Mouse (Mus musculus): ENCODE results near the gene Recql5. TPM values are rescaled to one million over a fixed set of nuclear protein-coding genes. Genes with fewer than 3 reads are reported as not detected.

The Recql5 gene
- total and polyA plus RNA-seq, 2 experiments from 2014 or later = 7.9 to 14.3 TPM

DNA sequence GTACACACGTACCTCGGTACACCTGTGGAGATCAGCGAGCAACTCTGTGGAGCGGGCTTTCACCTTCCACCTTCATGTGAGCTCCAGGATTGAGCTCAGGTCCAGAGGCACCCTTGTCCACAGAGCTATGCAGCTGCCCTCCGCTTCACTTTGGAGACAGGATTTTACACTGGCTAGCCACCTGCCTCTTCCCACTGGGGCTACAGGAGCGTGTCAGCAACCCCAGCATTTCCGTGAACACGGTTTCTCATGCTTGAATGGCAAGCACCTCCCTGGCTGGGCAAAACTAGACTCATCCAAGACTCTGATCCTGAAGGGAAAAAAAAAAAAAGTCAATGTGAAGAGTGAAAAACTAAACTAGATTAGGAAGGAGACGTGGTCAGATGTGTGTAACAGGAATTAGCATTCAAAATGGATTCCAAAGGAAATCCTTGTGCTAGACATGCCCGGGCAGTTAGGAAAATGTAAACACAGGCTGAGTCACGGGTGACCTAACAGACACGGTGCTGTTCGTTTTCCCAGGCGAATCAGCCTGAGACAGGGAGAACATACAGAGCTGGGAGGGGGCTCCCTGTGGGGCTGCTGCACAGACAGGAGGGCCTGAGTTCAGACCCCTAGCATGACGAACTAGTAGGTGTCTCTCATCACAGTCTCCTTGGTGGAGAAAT is 36.9 kb upstream of the Recql5 start:
- peaks cover 13% of the 10 kb centered on the region; the same call in 1 of the 2 replicates for H3K36me3 ChIP-seq (ENCODE audit: insufficient read depth, low read length)
- DNase-seq (ENCODE audit: low spot score) (no peak), ATAC-seq (no peak)
- H3K27ac ChIP-seq = no peak overlapping the region
- H3K4me1 ChIP-seq (ENCODE audit: insufficient read depth, low read length) = 0 out of 2 replicates have a peak, but pooled peaks cover under 1% of the 10 kb centered on the region
- peaks cover 7% of the 10 kb centered on the region; the same call in 1 of the 2 replicates for H3K27me3 ChIP-seq (ENCODE audit: insufficient read depth, low read length)
- no peak overlapping the region for H3K9ac ChIP-seq (replicated peaks; ENCODE audit: low read length)
- H3K9me3 ChIP-seq (ENCODE audit: low read length) = no peaks in the 10 kb centered on the region
- 59% methylated on average over 15 of the region's 15 CpGs for WGBS
- TF ChIP-seq CTCF (IDR thresholded peaks at IDR 0.05; ENCODE audit: low read depth) = no peak
- no peak overlapping the region for H3K4me2 ChIP-seq (ENCODE audit: low read depth, low read length)
- H3K4me3 ChIP-seq (ENCODE audit: low read length) = no peak overlapping the region

DNA sequence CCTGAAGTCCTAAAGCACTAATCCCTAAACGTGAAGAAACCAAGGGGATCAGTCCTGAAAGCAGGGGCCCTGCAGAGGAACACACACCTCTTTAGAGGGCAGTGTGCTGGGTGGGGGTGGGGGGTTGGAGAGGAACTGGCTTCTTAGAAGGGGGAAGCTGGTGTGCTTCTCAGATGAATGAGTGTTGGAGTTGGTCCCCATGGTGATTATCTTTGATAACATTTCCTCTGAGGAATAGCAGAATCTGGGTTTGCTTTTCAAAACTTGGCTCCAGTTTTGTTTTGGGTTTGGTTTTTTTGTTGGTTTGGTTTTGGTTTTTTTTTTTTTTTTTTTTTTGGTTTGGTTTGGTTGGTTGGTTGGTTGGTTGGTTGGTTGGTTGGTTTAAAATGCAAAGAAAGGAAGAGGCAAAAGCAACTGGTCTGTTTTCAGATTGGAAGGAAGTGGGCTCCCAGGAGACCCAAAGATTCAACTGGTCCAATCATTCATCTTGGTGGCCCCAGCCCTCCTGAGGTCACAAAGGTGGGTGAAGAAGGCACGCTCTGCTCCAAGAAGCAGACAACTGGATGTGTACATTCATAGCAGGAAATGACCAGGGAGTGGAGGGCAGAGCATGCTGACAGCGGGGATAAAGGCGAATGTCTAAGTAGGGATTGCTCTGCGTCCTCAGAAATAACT is 35.6 kb upstream of the Recql5 start:
- no peak overlapping the region for H3K27ac ChIP-seq
- H3K4me2 ChIP-seq (ENCODE audit: low read depth, low read length) = no peak overlapping the region
- 60% methylated on average over 5 of the region's 5 CpGs for WGBS
- H3K9ac ChIP-seq (replicated peaks; ENCODE audit: low read length) = no peak overlapping the region
- H3K9me3 ChIP-seq (ENCODE audit: low read length) = no peaks in the 10 kb centered on the region
- H3K27me3 ChIP-seq (ENCODE audit: insufficient read depth, low read length) = peaks cover 2% of the 10 kb centered on the region; the same call in 1 of the 2 replicates
- no peak overlapping the region for H3K4me3 ChIP-seq (ENCODE audit: low read length)
- no peaks in the 10 kb centered on the region for H3K4me1 ChIP-seq (ENCODE audit: insufficient read depth, low read length)
- H3K36me3 ChIP-seq (ENCODE audit: insufficient read depth, low read length) = peaks cover 25% of the 10 kb centered on the region; the same call in 1 of the 2 replicates
- no peak for DNase-seq (ENCODE audit: low spot score)
- no peak for TF ChIP-seq CTCF (IDR thresholded peaks at IDR 0.05; ENCODE audit: low read depth)
- no peak for ATAC-seq

DNA sequence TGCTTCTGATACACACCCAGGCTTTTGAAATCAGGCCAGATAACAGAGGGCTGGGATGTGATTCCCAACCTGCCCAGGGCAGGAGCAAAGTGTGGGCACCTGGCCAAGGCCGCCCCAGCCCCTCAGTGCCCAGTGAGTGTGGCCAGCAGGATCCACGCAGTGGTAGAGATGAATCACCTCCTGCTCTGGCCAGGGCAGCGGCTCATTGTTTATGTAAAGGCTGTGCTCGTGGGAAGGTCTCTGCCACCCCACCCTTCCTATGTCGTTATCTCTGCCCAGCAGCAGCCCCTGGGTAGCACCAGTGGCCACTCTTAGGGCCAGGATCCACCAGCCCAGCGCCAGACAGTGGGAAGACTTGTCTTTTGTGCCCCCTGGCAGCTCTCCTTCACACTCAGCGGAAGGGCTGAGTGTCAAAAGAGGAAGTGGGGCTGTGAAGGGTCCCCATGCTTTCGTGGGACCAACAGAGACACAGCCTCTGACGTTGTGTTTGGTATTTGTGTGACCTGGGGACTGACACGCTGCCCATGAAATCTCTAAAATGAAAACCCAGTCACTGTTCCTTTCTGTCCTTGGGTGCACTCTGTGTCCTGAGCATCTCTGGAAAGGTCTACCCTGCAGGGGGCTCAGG is 31.8 kb upstream of the Recql5 start:
- WGBS = 80% methylated on average over 10 of the region's 10 CpGs
- no peak for ATAC-seq
- H3K9ac ChIP-seq (replicated peaks; ENCODE audit: low read length) = no peak overlapping the region
- H3K36me3 ChIP-seq (ENCODE audit: insufficient read depth, low read length) = peaks cover 50% of the 10 kb centered on the region; the same call in 1 of the 2 replicates
- no peak for DNase-seq (ENCODE audit: low spot score)
- H3K27ac ChIP-seq = no peak overlapping the region
- no peak overlapping the region for H3K4me3 ChIP-seq (ENCODE audit: low read length)
- H3K4me2 ChIP-seq (ENCODE audit: low read depth, low read length) = no peak overlapping the region
- no peak for TF ChIP-seq CTCF (IDR thresholded peaks at IDR 0.05; ENCODE audit: low read depth)
- H3K27me3 ChIP-seq (ENCODE audit: insufficient read depth, low read length) = no peaks in the 10 kb centered on the region
- no peaks in the 10 kb centered on the region for H3K9me3 ChIP-seq (ENCODE audit: low read length)
- no peaks in the 10 kb centered on the region for H3K4me1 ChIP-seq (ENCODE audit: insufficient read depth, low read length)

DNA sequence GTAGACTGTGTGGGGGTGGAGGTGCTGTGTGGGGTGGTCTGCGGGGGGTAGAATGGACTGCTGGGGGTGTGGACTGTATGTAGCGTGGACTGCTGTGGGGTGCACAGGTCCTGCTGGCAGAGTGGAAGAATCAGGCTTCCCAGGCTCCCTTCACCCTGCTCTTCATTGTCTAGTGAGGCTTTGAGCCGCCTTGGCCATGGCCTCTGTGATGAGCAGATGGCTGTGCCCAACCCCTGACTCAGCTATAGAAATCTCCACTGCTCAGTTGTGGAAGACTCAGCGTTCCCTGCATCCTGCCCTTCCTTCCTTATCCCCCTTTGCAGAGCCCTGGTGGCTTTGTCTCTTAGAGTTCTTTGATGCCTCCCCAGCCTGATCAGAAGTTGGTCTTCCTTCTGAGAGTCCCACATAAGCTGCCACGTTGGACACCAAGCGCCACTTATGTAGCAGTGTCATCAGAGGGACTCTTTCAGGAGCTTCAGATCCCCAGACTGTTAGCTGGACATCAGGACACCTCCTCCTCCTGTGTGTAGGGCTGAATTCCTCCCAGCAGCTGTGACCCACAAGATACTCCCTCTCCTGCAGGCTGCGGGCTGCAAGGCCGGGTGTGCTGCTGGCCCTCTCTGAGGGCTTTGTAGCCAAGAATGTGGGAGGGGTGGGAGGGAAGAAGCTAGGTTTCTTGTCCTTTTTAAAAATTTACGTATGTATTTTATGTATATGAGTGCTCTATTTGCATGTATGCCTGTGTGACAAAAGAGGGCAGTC is 29.6 kb upstream of the Recql5 start:
- Histone ChIP-seq H3K36me3 (ENCODE audit: insufficient read depth, low read length) (peaks cover 52% of the 10 kb centered on the region; the same call in 1 of the 2 replicates), H3K4me3 (ENCODE audit: low read length) (no peak overlapping the region), H3K4me2 (ENCODE audit: low read depth, low read length) (no peak overlapping the region), H3K27me3 (ENCODE audit: insufficient read depth, low read length) (no peaks in the 10 kb centered on the region), H3K9me3 (ENCODE audit: low read length) (no peaks in the 10 kb centered on the region), H3K4me1 (ENCODE audit: insufficient read depth, low read length) (no peaks in the 10 kb centered on the region), H3K9ac (replicated peaks; ENCODE audit: low read length) (no peak overlapping the region), H3K27ac (no peak overlapping the region)
- WGBS = 87% methylated on average over 9 of the region's 9 CpGs
- ATAC-seq (no peak), DNase-seq (ENCODE audit: low spot score) (no peak)
- no peak for TF ChIP-seq CTCF (IDR thresholded peaks at IDR 0.05; ENCODE audit: low read depth)

DNA sequence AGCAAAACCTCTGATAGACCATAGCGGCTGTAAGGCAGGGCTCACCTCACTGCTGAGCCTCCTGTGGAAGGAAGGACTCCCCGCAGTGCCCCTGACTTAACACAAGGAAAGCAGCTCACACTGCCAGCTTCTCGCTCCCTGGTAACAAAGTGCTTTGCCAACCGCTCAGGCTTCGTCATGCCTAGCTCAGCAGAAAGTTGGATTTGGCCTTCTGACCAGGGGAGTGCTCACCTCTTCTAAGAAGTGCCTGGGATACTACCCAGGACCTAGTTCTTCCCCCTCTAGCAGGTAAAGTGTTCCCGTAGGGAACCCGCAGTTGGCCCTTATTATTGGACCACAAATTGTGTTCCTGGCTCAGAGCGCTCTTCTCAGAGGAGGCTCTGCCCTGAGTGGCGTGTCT is 25.7 kb upstream of the Recql5 start:
- Histone ChIP-seq H3K36me3 (ENCODE audit: insufficient read depth, low read length) (peaks cover 37% of the 10 kb centered on the region; the same call in 1 of the 2 replicates), H3K4me1 (ENCODE audit: insufficient read depth, low read length) (peaks cover 10% of the 10 kb centered on the region; the same call in 1 of the 2 replicates), H3K4me2 (ENCODE audit: low read depth, low read length) (no peak overlapping the region), H3K27ac (0 out of 2 replicates have a peak overlapping the region, but pooled peaks have one; percentile 8), H3K9me3 (ENCODE audit: low read length) (no peaks in the 10 kb centered on the region), H3K4me3 (ENCODE audit: low read length) (no peak overlapping the region), H3K27me3 (ENCODE audit: insufficient read depth, low read length) (no peaks in the 10 kb centered on the region), H3K9ac (replicated peaks; ENCODE audit: low read length) (no peak overlapping the region)
- DNase-seq (ENCODE audit: low spot score) (peak; percentile 37), ATAC-seq (no peak)
- no peak for TF ChIP-seq CTCF (IDR thresholded peaks at IDR 0.05; ENCODE audit: low read depth)
- 80% methylated on average over 9 of the region's 9 CpGs for WGBS

DNA sequence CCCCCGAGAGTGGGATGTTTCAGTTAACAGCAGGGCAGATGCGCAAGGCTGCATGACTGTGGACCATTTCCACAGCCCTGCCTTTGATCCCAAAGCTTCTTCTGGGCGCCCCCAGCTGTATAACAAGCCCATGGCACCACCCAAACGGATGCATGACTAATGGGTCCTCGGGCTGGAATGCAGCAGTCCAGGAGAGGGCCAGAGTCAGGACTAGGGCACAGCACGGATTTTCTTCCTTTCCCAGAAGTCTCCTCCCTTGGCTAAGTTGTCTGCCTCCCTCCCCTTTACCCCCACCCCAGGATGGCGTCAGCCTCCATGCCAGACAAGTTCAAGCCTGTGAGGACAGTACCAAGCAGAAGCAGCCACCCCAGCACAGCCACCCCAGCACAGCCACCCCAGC is 24.7 kb upstream of the Recql5 start:
- H3K4me1 ChIP-seq (ENCODE audit: insufficient read depth, low read length) = peaks cover 10% of the 10 kb centered on the region; the same call in 1 of the 2 replicates
- no peaks in the 10 kb centered on the region for H3K27me3 ChIP-seq (ENCODE audit: insufficient read depth, low read length)
- ATAC-seq (no peak), DNase-seq (ENCODE audit: low spot score) (no peak)
- no peak overlapping the region for H3K9ac ChIP-seq (replicated peaks; ENCODE audit: low read length)
- H3K36me3 ChIP-seq (ENCODE audit: insufficient read depth, low read length) = peaks cover 31% of the 10 kb centered on the region; the same call in 1 of the 2 replicates
- peak overlapping the region; percentile 65; the same call in 1 of the 2 replicates for H3K27ac ChIP-seq
- WGBS = 40% methylated on average over 7 of the region's 7 CpGs
- H3K4me2 ChIP-seq (ENCODE audit: low read depth, low read length) = no peak overlapping the region
- no peaks in the 10 kb centered on the region for H3K9me3 ChIP-seq (ENCODE audit: low read length)
- no peak for TF ChIP-seq CTCF (IDR thresholded peaks at IDR 0.05; ENCODE audit: low read depth)
- H3K4me3 ChIP-seq (ENCODE audit: low read length) = no peak overlapping the region

Measured in hindbrain, postnatal 0 days (tissue).